Mouse (Mus musculus) lung, adult 2 months (tissue): ENCODE results near the gene Tchp.

Experiments
- CTCF ChIP-seq: fragments of 200-500 bp; IDR thresholded peaks from 2 replicates; pipeline ENCODE4 v1.5.1; 2011; ENCODE audit warnings: mild to moderate bottlenecking, low read length, control low read depth; ENCODE audit not compliant: insufficient read depth
- POLR2A ChIP-seq: fragments of 200-500 bp; IDR thresholded peaks from 2 replicates; pipeline ENCODE4 v1.6.1; 2011; ENCODE audit warnings: low read depth, mild to moderate bottlenecking, control low read depth, low read length, borderline replicate concordance; ENCODE audit errors: extremely low read depth

DNA sequence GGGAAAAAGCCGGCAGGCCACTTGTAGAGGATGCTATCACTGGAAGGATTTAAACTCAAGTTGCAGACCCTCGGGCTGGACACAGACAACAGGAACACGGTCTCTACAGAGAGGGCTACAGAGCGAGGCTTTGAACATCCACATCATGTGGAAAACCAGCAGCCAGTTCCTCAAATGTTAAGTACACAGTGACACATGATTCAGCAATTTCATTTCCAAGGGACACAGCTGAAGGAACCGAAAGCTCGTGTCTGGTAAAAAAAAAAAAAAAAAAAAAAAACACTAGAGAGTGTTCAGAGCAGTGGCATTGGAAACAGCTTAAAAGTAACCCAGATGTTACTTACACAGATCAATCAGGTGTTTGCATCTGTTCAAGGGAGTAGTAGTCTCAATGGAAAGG lies 46.5 kb upstream of the Tchp start:
- TF ChIP-seq CTCF = no peak
- TF ChIP-seq POLR2A = no peak
